Comparison of ENCODE assay signal across 10 mouse cellular contexts in the genomic region with DNA sequence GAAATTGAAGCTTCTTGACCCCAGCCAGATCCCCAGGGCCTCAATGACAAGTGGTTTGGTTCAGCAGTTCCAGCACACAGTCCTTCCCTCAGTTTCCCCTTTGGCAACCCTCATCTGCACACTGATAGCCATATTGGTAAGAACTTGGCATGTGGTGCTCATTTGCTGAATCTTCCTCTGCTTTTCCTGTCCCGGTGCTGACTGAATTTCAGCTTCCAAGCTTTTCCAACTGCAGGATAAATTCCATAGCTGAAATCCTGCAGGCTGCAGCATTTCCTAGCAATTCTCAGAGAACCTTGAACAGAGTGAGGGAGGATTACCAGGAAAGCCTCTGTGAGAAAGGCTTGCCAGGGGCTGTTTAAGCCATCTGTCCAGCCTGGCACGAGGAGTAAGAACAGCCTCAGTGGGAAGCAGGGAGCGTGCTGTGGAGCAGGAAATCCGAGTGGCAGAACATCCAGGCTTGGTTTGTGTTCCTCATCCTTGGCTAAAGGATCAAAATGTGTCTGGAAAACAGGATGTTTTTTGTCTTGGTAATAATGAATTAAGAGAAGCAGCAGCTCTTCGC. TPM values are rescaled to one million over a fixed set of nuclear protein-coding genes. Genes with fewer than 3 reads are reported as not detected.
DNase-seq lines count a peak whose midpoint lies in the region; ATAC-seq and TF ChIP-seq lines count a peak whose summit lies in the region.
"Had no signal": no experiment of that assay in that cellular context is flagged by ENCODE, and none has a peak within 500 bp of the region (broad histone marks: within the 10 kb centered on the region; RNA-seq: fewer than 3 reads in every experiment).

No protein-coding gene starts in this region.

- intact Hi-C loops in left cerebral cortex, postnatal 25 days (cut with DNase I) = loop anchor here (1.0 kb wide), 1 partner anchor 42 kb away; no protein-coding TSS in a partner anchor

- 0 out of 2 replicates have a peak, but pooled peaks have one; percentile 5 for TF ChIP-seq CTCF in cortical plate, adult 2 months (IDR thresholded peaks at IDR 0.05; ENCODE audit: extremely low read depth, insufficient read depth, low read length)

- no peak overlapping the region for H3K4me3 ChIP-seq in liver, embryonic 11.5 days (ENCODE audit: low read depth, low read length)
- no peak overlapping the region for H3K4me3 ChIP-seq in liver, embryonic 12.5 days
- H3K4me3 ChIP-seq in cortical plate, adult 2 months (ENCODE audit: insufficient read depth, low read length) = no peak overlapping the region
- H3K4me3 ChIP-seq: neural tube, embryonic 13.5 days had no signal

- H3K9ac ChIP-seq in liver, embryonic 11.5 days (ENCODE audit: low read depth, low read length) = no peak overlapping the region
- H3K9ac ChIP-seq in liver, embryonic 12.5 days = no peak overlapping the region
- H3K9ac ChIP-seq: neural tube, embryonic 13.5 days had no signal

- H3K4me2 ChIP-seq in liver, embryonic 11.5 days = no peak overlapping the region
- H3K4me2 ChIP-seq in liver, embryonic 12.5 days = no peak overlapping the region
- H3K4me2 ChIP-seq: neural tube, embryonic 13.5 days had no signal

- H3K9me3 ChIP-seq in liver, embryonic 11.5 days (ENCODE audit: control insufficient read depth, low read length) = no peaks in the 10 kb centered on the region
- H3K9me3 ChIP-seq in liver, embryonic 12.5 days (replicated peaks) = no peaks in the 10 kb centered on the region
- H3K9me3 ChIP-seq: neural tube, embryonic 13.5 days had no signal

- no peaks in the 10 kb centered on the region for H3K27me3 ChIP-seq in liver, embryonic 11.5 days (replicated peaks; ENCODE audit: control insufficient read depth, insufficient read depth, low read length)
- no peaks in the 10 kb centered on the region for H3K27me3 ChIP-seq in liver, embryonic 12.5 days (replicated peaks)
- H3K27me3 ChIP-seq: neural tube, embryonic 13.5 days had no signal

- no peaks in the 10 kb centered on the region for H3K4me1 ChIP-seq in liver, embryonic 11.5 days (replicated peaks; ENCODE audit: control insufficient read depth, insufficient read depth, low read length)
- no peaks in the 10 kb centered on the region for H3K4me1 ChIP-seq in liver, embryonic 12.5 days
- no peaks in the 10 kb centered on the region; the same call in 1 of the 2 replicates for H3K4me1 ChIP-seq in cortical plate, adult 2 months (ENCODE audit: control insufficient read depth, insufficient read depth, low read length)

- ATAC-seq in liver, embryonic 11.5 days (replicated peaks; ENCODE audit: low FRiP score) = no peak
- no peak for ATAC-seq in liver, embryonic 12.5 days
- ATAC-seq in granulocyte monocyte progenitor cell, adult 5-6 weeks (replicated peaks; ENCODE audit: poor library complexity, severe bottlenecking) = no peak

- H3K36me3 ChIP-seq in liver, embryonic 11.5 days (ENCODE audit: control insufficient read depth, insufficient read depth, low read length) = peaks cover 64% of the 10 kb centered on the region
- peaks cover 98% of the 10 kb centered on the region for H3K36me3 ChIP-seq in liver, embryonic 12.5 days

- no peak overlapping the region for H3K27ac ChIP-seq in liver, embryonic 11.5 days (ENCODE audit: low read depth, low read length)
- H3K27ac ChIP-seq in liver, embryonic 12.5 days = no peak overlapping the region
- no peak overlapping the region for H3K27ac ChIP-seq in cortical plate, adult 2 months (ENCODE audit: insufficient read depth, low read length)
- H3K27ac ChIP-seq: neural tube, embryonic 13.5 days had no signal

- DNase-seq in liver, embryonic 11.5 days (ENCODE audit: low spot score) = peak; percentile 27
- peak; percentile 25 for DNase-seq in heart, postnatal 4 days
- DNase-seq in left cerebral cortex, postnatal 25 days (ENCODE audit: low spot score in 2 of 2) = peak; percentile 75 to 95
- no peak for DNase-seq in ovary, adult 18-20 months (ENCODE audit: low spot score)
- no peak for DNase-seq in thymus, postnatal 10 days (ENCODE audit: low spot score in 2 of 2)

- TF ChIP-seq POLR2A in cortical plate, adult 2 months (IDR thresholded peaks at IDR 0.05; ENCODE audit: extremely low read depth, insufficient read depth, low read length) = no peak

- WGBS in liver, embryonic 11.5 days = 90% methylated on average over 5 of the region's 5 CpGs
- 79% methylated on average over 5 of the region's 5 CpGs for WGBS in liver, embryonic 12.5 days (ENCODE audit: insufficient replicate concordance)

RNA-seq across cellular contexts. Expression of gene Ndufc2, which starts 12.9 kb away (rescaled TPM):
- polyA plus RNA-seq in liver, embryonic 11.5 days (2014; fragmentation: Nextera tagmentation; extraction: Ambion mirVana) = 355 and 359 TPM in 2 replicates
- 249 and 261 TPM in 2 replicates for polyA plus RNA-seq in liver, embryonic 12.5 days (2016; fragmentation: Nextera tagmentation; extraction: Ambion mirVana)
- polyA plus RNA-seq in cortical plate, adult 2 months (2012; rRNA removed) = 215 and 243 TPM in 2 replicates
- 100 to 1,000 TPM; 507 TPM for total RNA-seq in heart, postnatal 4 days (2021)
- 100 to 1,000 TPM; 228 to 241 TPM for total RNA-seq in left cerebral cortex, postnatal 25 days (2021)
- total RNA-seq in granulocyte monocyte progenitor cell, adult 5-6 weeks (2014; fragmentation: Nextera tagmentation) = 174 and 187 TPM in 2 replicates
- total RNA-seq in granulocyte monocyte progenitor cell, adult 5-6 weeks (2017) = 357 and 360 TPM in 2 replicates

RNA-seq across cellular contexts. Expression of gene Alg8, which starts 15.5 kb away (rescaled TPM):
- 66.4 and 74.2 TPM in 2 replicates for polyA plus RNA-seq in liver, embryonic 11.5 days (2014; fragmentation: Nextera tagmentation; extraction: Ambion mirVana)
- 48.7 and 50.5 TPM in 2 replicates for polyA plus RNA-seq in liver, embryonic 12.5 days (2016; fragmentation: Nextera tagmentation; extraction: Ambion mirVana)
- 11.9 and 13.2 TPM in 2 replicates for polyA plus RNA-seq in cortical plate, adult 2 months (2012; rRNA removed)
- 10 to 100 TPM; 12.5 to 13.4 TPM for total RNA-seq in heart, postnatal 4 days (2021)
- 10 to 100 TPM; 11.8 to 12.9 TPM for total RNA-seq in left cerebral cortex, postnatal 25 days (2021)
- 44.2 and 52.0 TPM in 2 replicates for total RNA-seq in granulocyte monocyte progenitor cell, adult 5-6 weeks (2014; fragmentation: Nextera tagmentation)
- total RNA-seq in granulocyte monocyte progenitor cell, adult 5-6 weeks (2017) = 23.6 and 42.2 TPM in 2 replicates

RNA-seq across cellular contexts. Expression of gene Thrsp, which starts 30.6 kb away (rescaled TPM):
- 0.30 TPM in 1 of 2 replicates, not detected in the other for polyA plus RNA-seq in liver, embryonic 11.5 days (2014; fragmentation: Nextera tagmentation; extraction: Ambion mirVana)
- 0.13 TPM in 1 of 2 replicates, not detected in the other for polyA plus RNA-seq in liver, embryonic 12.5 days (2016; fragmentation: Nextera tagmentation; extraction: Ambion mirVana)
- polyA plus RNA-seq in cortical plate, adult 2 months (2012; rRNA removed) = 53.6 and 56.8 TPM in 2 replicates
- total RNA-seq in heart, postnatal 4 days (2021) = 1 to 10 TPM; 4.3 to 6.4 TPM
- total RNA-seq in left cerebral cortex, postnatal 25 days (2021) = 10 to 100 TPM; 16.0 to 20.0 TPM
- not detected in 2 replicates for total RNA-seq in granulocyte monocyte progenitor cell, adult 5-6 weeks (2014; fragmentation: Nextera tagmentation)
- not detected in 2 replicates for total RNA-seq in granulocyte monocyte progenitor cell, adult 5-6 weeks (2017)
- polyA plus RNA-seq: embryonic facial prominence, embryonic 11.5 days had no signal

RNA-seq across cellular contexts. Expression of gene Kctd21, which starts 54.8 kb away (rescaled TPM):
- 2.2 and 2.6 TPM in 2 replicates for polyA plus RNA-seq in liver, embryonic 11.5 days (2014; fragmentation: Nextera tagmentation; extraction: Ambion mirVana)
- 0.92 and 1.1 TPM in 2 replicates for polyA plus RNA-seq in liver, embryonic 12.5 days (2016; fragmentation: Nextera tagmentation; extraction: Ambion mirVana)
- polyA plus RNA-seq in cortical plate, adult 2 months (2012; rRNA removed) = 14.3 and 14.8 TPM in 2 replicates
- 1 to 10 TPM in 1 of 2 experiments, under 1 TPM in 1; 0.92 to 1.1 TPM for total RNA-seq in heart, postnatal 4 days (2021)
- total RNA-seq in left cerebral cortex, postnatal 25 days (2021) = 10 to 100 TPM; 14.1 to 15.3 TPM
- total RNA-seq in granulocyte monocyte progenitor cell, adult 5-6 weeks (2014; fragmentation: Nextera tagmentation) = 1.3 and 2.1 TPM in 2 replicates
- total RNA-seq in granulocyte monocyte progenitor cell, adult 5-6 weeks (2017) = 0.10 and 1.7 TPM in 2 replicates

RNA-seq across cellular contexts. Expression of gene Usp35, which starts 55.1 kb away (rescaled TPM):
- 0.86 and 0.92 TPM in 2 replicates for polyA plus RNA-seq in liver, embryonic 11.5 days (2014; fragmentation: Nextera tagmentation; extraction: Ambion mirVana)
- 0.41 and 0.49 TPM in 2 replicates for polyA plus RNA-seq in liver, embryonic 12.5 days (2016; fragmentation: Nextera tagmentation; extraction: Ambion mirVana)
- 15.9 and 16.4 TPM in 2 replicates for polyA plus RNA-seq in cortical plate, adult 2 months (2012; rRNA removed)
- 1 to 10 TPM in 1 of 2 experiments, under 1 TPM in 1; 0.60 to 1.5 TPM for total RNA-seq in heart, postnatal 4 days (2021)
- total RNA-seq in left cerebral cortex, postnatal 25 days (2021) = 10 to 100 TPM; 13.7 to 15.6 TPM
- 0.30 TPM in 1 of 2 replicates, not detected in the other for total RNA-seq in granulocyte monocyte progenitor cell, adult 5-6 weeks (2014; fragmentation: Nextera tagmentation)
- total RNA-seq in granulocyte monocyte progenitor cell, adult 5-6 weeks (2017) = 0.04 TPM in 1 of 2 replicates, not detected in the other

Comparison
In these comparisons a context has a peak if more than half of its experiments do, and no peak if none do; other contexts are left out.
1. DNase-seq: peak in liver, embryonic 11.5 days (single experiment), heart, postnatal 4 days (single experiment) and left cerebral cortex, postnatal 25 days (2 of 2); none in ovary, adult 18-20 months (single experiment) and thymus, postnatal 10 days (0 of 2).
2. RNA of gene Thrsp, which starts 30.6 kb away (total RNA-seq): 16.0 to 20.0 TPM in left cerebral cortex, postnatal 25 days and 4.3 to 6.4 TPM in heart, postnatal 4 days; not detected in granulocyte monocyte progenitor cell, adult 5-6 weeks; every median in the first group is over 4 times any median in the second.